Mouse (Mus musculus) midbrain, postnatal 0 days (tissue): Measurements from ENCODE around the gene Ntn1. TPM values are rescaled to one million over a fixed set of nuclear protein-coding genes. Genes with fewer than 3 reads are reported as not detected.

Experiments
- ATAC-seq: fragments of 200-750 bp; cut with Nextera tagmentation; 2 replicates; pipeline ENCODE4 v1.8.0; 2017; ENCODE audit warnings: moderate number of reproducible peaks, mild to moderate bottlenecking, moderate TSS enrichment, moderate library complexity; ENCODE audit not compliant: low FRiP score
- DNase-seq: peaks from one replicate; pipeline ENCODE4 v3.0.0-alpha.2; 2015; ENCODE audit warnings: low spot score
- H3K27ac ChIP-seq: fragments of 300-500 bp; sonication (generic); 2 replicates; pipeline ENCODE4 v1.5.1; 2014; ENCODE audit warnings: low read depth, mild to moderate bottlenecking, low read length, mixed read lengths
- H3K27me3 ChIP-seq: fragments of 300-500 bp; sonication (generic); 2 replicates; pipeline ENCODE4 v1.6.1; 2014; ENCODE audit warnings: low read length, control low read depth, mixed read lengths; ENCODE audit not compliant: insufficient read depth
- H3K36me3 ChIP-seq: fragments of 300-500 bp; sonication (generic); 2 replicates; pipeline ENCODE4 v1.6.1; 2014; ENCODE audit warnings: low read length, control low read depth, mixed read lengths; ENCODE audit not compliant: insufficient read depth
- H3K4me1 ChIP-seq: fragments of 300-500 bp; sonication (generic); 2 replicates; pipeline ENCODE4 v1.6.1; 2014; ENCODE audit warnings: mild to moderate bottlenecking, control low read depth, antibody characterized with exemption, low read length, mixed read lengths; ENCODE audit not compliant: insufficient read depth
- H3K4me2 ChIP-seq: fragments of 300-500 bp; sonication (generic); 2 replicates; pipeline ENCODE4 v1.6.1; 2014; ENCODE audit warnings: low read depth, mild to moderate bottlenecking, low read length, mixed read lengths; ENCODE audit not compliant: poor library complexity, severe bottlenecking
- H3K4me3 ChIP-seq: fragments of 300-500 bp; sonication (generic); 2 replicates; pipeline ENCODE4 v1.5.1; 2014; ENCODE audit warnings: low read depth, mild to moderate bottlenecking, low read length, moderate library complexity
- H3K9ac ChIP-seq: fragments of 300-500 bp; sonication (generic); replicated peaks from 2 replicates; pipeline ENCODE4 v1.6.1; 2014; ENCODE audit warnings: mild to moderate bottlenecking, low read length, moderate library complexity, mixed read lengths; ENCODE audit not compliant: poor library complexity, severe bottlenecking
- H3K9me3 ChIP-seq: fragments of 300-500 bp; sonication (generic); 2 replicates; pipeline ENCODE4 v1.6.1; 2016; ENCODE audit warnings: low read length, control low read depth
- CTCF ChIP-seq: IDR thresholded peaks from 2 replicates; pipeline ENCODE4 v1.5.1; 2016; ENCODE audit warnings: antibody characterized with exemption, mild to moderate bottlenecking
- WGBS: fragments of 180-500 bp; shearing (Covaris S2); extraction: QIAGEN DNeasy Blood & Tissue Kit; methylation state at CpG from one replicate; pipeline ENCODE4 v1.1.7; 2014; 5-methylcytosine and 5-hydroxymethylcytosine counted together
- polyA plus RNA-seq: library from polyadenylated mRNA; unstranded; fragments of >200 nt; fragmentation: Nextera tagmentation; extraction: Ambion mirVana; gene quantifications from 2 replicates; pipeline ENCODE4 v1.2.1, GENCODE M21; 2015
- total RNA-seq: library from RNA; depleted of rRNA; stranded (reverse); fragments of >200 nt; gene quantifications from 2 replicates; pipeline ENCODE4 v1.2.3, GENCODE M21; 2014

The Ntn1 gene
- total and polyA plus RNA-seq, 2 experiments from 2014 or later: 9.6 to 66.4 TPM

DNA sequence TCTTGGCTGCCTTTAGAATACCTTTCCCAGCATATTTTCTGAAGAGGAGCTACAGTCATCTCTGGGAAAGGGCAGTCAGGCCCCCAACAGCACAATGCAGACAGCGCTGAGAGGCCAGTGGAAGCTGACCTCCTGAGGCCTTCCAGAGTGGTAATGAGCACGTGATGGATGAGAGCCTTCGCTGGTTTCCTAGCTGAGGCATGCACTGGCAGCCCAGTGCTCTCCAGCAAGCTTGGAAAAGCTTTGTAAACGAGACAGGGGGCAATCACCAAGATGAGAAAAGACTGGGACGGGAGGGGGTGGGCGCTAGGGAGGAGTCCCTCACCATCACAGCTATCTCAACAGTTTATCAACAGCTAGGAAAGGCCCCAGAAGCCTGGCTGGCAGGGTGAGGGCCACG is 87.6 kb downstream of the Ntn1 start:
- Histone ChIP-seq H3K9ac (no peak overlapping the region), H3K4me2 (no peak overlapping the region), H3K27me3 (no peaks in the 10 kb centered on the region), H3K36me3 (no peaks in the 10 kb centered on the region), H3K27ac (no peak overlapping the region), H3K4me3 (no peak overlapping the region), H3K9me3 (no peaks in the 10 kb centered on the region), H3K4me1 (no peaks in the 10 kb centered on the region)
- ATAC-seq (no peak), DNase-seq (peak; percentile 20)
- 44% methylated on average over 7 of the region's 7 CpGs for WGBS
- TF ChIP-seq CTCF: no peak

DNA sequence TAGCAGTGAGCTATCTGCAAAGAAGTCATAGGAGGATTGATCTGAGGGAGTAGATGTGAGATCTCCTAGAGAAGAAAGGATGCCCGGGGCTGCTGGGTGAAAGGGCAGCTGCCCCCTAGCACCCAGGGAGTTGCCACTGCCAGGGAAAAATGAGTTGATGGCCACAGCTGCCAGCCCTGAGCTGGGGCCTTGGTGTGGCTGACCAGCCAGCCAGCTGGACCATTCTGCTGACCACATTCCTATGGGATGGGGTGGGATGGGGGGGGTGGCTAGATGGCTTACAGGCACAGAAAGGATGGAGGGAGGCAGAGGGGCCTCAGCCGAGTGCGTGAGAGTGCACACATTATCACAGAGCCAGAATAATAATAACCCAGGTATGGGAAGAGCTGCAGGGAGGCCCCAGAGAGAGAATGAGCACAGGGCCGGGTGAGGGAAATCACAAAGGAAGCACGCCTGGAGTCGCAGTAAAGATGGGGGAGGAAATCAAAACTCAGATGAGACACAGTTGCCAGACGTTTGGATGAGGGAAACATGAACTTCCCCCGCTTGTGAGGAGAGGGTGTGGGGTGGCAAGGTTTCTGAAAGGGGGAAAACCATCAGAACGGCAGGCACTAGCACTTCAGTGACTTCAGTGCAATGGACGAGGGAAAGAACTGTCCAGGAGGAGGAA is 91.6 kb downstream of the Ntn1 start:
- Histone ChIP-seq H3K27ac (no peak overlapping the region), H3K4me1 (no peaks in the 10 kb centered on the region), H3K9ac (no peak overlapping the region), H3K4me2 (no peak overlapping the region), H3K36me3 (no peaks in the 10 kb centered on the region), H3K9me3 (no peaks in the 10 kb centered on the region), H3K4me3 (no peak overlapping the region), H3K27me3 (no peaks in the 10 kb centered on the region)
- TF ChIP-seq CTCF: no peak
- DNase-seq (no peak), ATAC-seq (no peak)
- WGBS: 51% methylated on average over 10 of the region's 10 CpGs

DNA sequence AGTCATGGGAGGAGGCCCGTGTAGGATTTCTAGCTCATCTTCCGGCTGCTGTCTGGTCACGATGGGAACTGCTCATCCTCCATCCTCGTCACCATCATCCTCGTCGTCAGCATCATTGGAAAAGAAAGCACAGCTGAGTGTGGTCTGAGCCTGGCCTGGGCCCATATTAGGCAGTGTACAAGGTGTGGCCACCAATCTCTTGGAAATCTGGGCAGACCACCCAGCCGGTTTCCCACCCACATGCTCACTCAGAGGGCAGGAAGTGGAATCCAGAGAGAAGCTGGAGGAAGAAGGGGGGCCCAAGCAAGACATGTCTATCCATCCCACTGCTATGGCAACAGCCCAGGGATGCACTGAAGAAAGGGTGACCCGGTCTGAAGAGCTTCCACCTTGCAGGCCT is 94.6 kb downstream of the Ntn1 start:
- Histone ChIP-seq H3K27me3 (no peaks in the 10 kb centered on the region), H3K9ac (no peak overlapping the region), H3K4me2 (no peak overlapping the region), H3K36me3 (no peaks in the 10 kb centered on the region), H3K4me3 (no peak overlapping the region), H3K9me3 (no peaks in the 10 kb centered on the region), H3K27ac (no peak overlapping the region), H3K4me1 (no peaks in the 10 kb centered on the region)
- 84% methylated on average over 8 of the region's 8 CpGs for WGBS
- ATAC-seq (no peak), DNase-seq (no peak)
- TF ChIP-seq CTCF: no peak

DNA sequence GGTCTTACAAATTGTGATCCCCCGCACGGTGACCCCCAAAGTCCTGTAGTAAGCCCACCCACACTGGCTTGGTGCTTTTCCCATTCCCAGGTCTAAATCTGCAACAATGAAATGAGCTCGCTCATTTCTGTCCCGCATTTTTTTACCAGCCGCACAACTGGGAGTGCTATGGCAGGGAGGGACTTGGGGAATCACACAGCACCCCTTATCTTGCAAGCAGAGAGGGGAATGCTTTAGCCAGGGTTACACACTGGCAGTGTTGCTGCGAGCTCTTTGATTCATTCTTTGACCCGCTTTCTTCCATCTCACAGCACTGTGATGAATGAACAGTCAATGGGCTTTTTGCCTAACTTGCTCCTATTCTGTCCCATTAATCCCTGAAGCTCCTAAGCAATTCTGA is 98.3 kb downstream of the Ntn1 start:
- no peak overlapping the region for H3K27ac ChIP-seq
- WGBS: 59% methylated on average over 7 of the region's 7 CpGs
- no peaks in the 10 kb centered on the region for H3K36me3 ChIP-seq
- ATAC-seq (no peak), DNase-seq (peak; percentile 42)
- H3K9ac ChIP-seq: no peak overlapping the region
- no peaks in the 10 kb centered on the region for H3K4me1 ChIP-seq
- H3K4me3 ChIP-seq: no peak overlapping the region
- H3K9me3 ChIP-seq: no peaks in the 10 kb centered on the region
- no peak for TF ChIP-seq CTCF
- H3K27me3 ChIP-seq: no peaks in the 10 kb centered on the region
- H3K4me2 ChIP-seq: no peak overlapping the region

DNA sequence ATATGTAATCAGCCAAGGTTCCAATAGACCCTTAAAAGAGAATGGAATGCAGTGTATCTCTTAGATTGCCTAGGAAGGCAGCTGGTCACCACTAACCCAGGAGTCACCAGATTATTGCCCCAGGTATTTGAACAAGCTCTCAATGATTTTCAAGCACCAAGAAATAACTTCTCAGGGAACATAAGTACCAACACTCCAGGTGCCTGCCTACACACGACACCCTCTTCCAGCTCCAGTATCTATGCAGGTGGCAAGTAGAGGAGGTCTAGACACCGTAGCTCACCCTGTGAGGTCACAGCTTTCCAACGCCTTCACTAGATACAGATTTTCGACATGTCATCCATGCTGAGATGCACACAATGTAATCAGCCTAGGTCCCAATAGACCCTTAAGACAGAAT is 99.0 kb downstream of the Ntn1 start:
- DNase-seq (no peak), ATAC-seq (no peak)
- no peak overlapping the region for H3K4me2 ChIP-seq
- H3K4me1 ChIP-seq: no peaks in the 10 kb centered on the region
- no peaks in the 10 kb centered on the region for H3K36me3 ChIP-seq
- no peak overlapping the region for H3K27ac ChIP-seq
- H3K4me3 ChIP-seq: no peak overlapping the region
- no peak overlapping the region for H3K9ac ChIP-seq
- H3K9me3 ChIP-seq: no peaks in the 10 kb centered on the region
- 91% methylated on average over 4 of the region's 4 CpGs for WGBS
- no peaks in the 10 kb centered on the region for H3K27me3 ChIP-seq
- TF ChIP-seq CTCF: no peak

DNA sequence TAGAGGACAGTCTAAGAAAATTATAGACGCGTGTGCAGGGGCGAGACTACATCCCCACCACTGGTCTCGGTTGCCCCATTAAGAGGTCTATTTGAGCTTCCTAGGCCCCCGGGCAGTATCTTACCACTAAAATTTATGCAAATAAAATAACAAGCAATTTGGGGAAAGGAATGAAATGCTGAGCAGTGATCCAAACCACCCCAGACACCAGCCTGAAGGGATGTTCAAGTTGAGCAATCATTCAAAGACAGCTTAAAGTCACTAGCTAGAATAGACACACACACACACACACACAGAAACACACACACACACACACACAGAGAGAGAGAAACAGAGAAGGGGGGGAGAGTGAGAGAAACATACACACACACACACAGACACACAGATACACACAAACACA is 105.1 kb downstream of the Ntn1 start:
- DNase-seq (no peak), ATAC-seq (no peak)
- WGBS: 76% methylated on average over 5 of the region's 5 CpGs
- H3K9me3 ChIP-seq: no peaks in the 10 kb centered on the region
- no peak overlapping the region for H3K9ac ChIP-seq
- no peaks in the 10 kb centered on the region for H3K4me1 ChIP-seq
- H3K36me3 ChIP-seq: no peaks in the 10 kb centered on the region
- no peak overlapping the region for H3K27ac ChIP-seq
- no peak overlapping the region for H3K4me2 ChIP-seq
- H3K4me3 ChIP-seq: no peak overlapping the region
- H3K27me3 ChIP-seq: no peaks in the 10 kb centered on the region
- TF ChIP-seq CTCF: no peak
